Mouse (Mus musculus) neutrophil, adult 5-6 weeks (primary cell): ENCODE measurements around the gene Pycr1. TPM values are rescaled to one million over a fixed set of nuclear protein-coding genes. Genes with fewer than 3 reads are reported as not detected.

Experiments used
- ATAC-seq: fragments of 151-379, 151-347 bp; 2 replicates; pipeline ENCODE4 v1.8.0; 2017; ENCODE audit warnings: mild to moderate bottlenecking, moderate TSS enrichment; ENCODE audit not compliant: insufficient number of reproducible peaks, poor library complexity, low FRiP score, severe bottlenecking; ENCODE audit errors: extremely low read depth
- total RNA-seq: library from RNA; stranded (forward); fragments of 200-1000 nt; gene quantifications from 2 replicates; pipeline ENCODE4 v1.2.3, GENCODE M21; 2017

Pycr1 gene
- total RNA-seq, 1 experiment from 2014 or later, result not detected

GRCm38 (mm10) chr11:120629911-120630310 lies 13.7 kb downstream of the Pycr1 start:
- ATAC-seq, result no peak

GRCm38 (mm10) chr11:120629341-120629730 lies 14.2 kb downstream of the Pycr1 start:
- ATAC-seq, result peak; percentile 31; the same call in 1 of the 2 replicates

- ATAC-seq, result no peak
These were observed 14.8 kb downstream of the Pycr1 start for GRCm38 (mm10) chr11:120628601-120629340.

GRCm38 (mm10) chr11:120627468-120628300 lies 15.9 kb downstream of the Pycr1 start:
- peak; percentile 58 for ATAC-seq

- no peak for ATAC-seq
These were observed 16.6 kb downstream of the Pycr1 start for GRCm38 (mm10) chr11:120626785-120627467.

- no peak for ATAC-seq
These were observed 18.3 kb downstream of the Pycr1 start, which contains the start of gene Sirt7 for GRCm38 (mm10) chr11:120625152-120625775. Gene Sirt7, minus strand, starts transcription at chr11:120625240.

GRCm38 (mm10) chr11:120624680-120625111 lies 18.9 kb downstream of the Pycr1 start:
- 0 out of 2 replicates have a peak, but pooled peaks have one; percentile 31 for ATAC-seq

GRCm38 (mm10) chr11:120623961-120624679 lies 19.4 kb downstream of the Pycr1 start:
- ATAC-seq, result peak; percentile 36; the same call in 1 of the 2 replicates

- ATAC-seq, result no peak
These were observed 20.8 kb downstream of the Pycr1 start for GRCm38 (mm10) chr11:120622805-120623204.

GRCm38 (mm10) chr11:120620195-120620594 lies 23.4 kb downstream of the Pycr1 start:
- ATAC-seq, result no peak

- no peak for ATAC-seq
These were observed 24.7 kb downstream of the Pycr1 start for GRCm38 (mm10) chr11:120618619-120619535.

GRCm38 (mm10) chr11:120617519-120618112 lies 26.0 kb downstream of the Pycr1 start, which contains the start of gene Pcyt2:
Gene Pcyt2, minus strand, starts transcription at chr11:120617936.
- ATAC-seq, result peak; percentile 80

- no peak for ATAC-seq
These were observed 26.8 kb downstream of the Pycr1 start for GRCm38 (mm10) chr11:120616617-120617294.

GRCm38 (mm10) chr11:120615606-120616203 lies 27.9 kb downstream of the Pycr1 start:
- no peak for ATAC-seq

GRCm38 (mm10) chr11:120615167-120615566 lies 28.4 kb downstream of the Pycr1 start:
- ATAC-seq, result no peak

- ATAC-seq, result no peak
These were observed 29.6 kb downstream of the Pycr1 start for GRCm38 (mm10) chr11:120613976-120614375.
